Mouse (Mus musculus): ENCODE data around the gene Kif1b. TPM values are rescaled to one million over a fixed set of nuclear protein-coding genes. Genes with fewer than 3 reads are reported as not detected.
A peak's percentile ranks its signal among the peaks of the same experiment; 100 is the strongest.

The Kif1b gene
- polyA plus RNA-seq, 1 experiment, result 10.1 TPM

- no peak overlapping the region for H3K4me3 ChIP-seq (ENCODE audit: insufficient read depth, poor library complexity, severe bottlenecking)
- H3K79me2 ChIP-seq (ENCODE audit: control insufficient read depth, insufficient read depth), result no peaks in the 10 kb centered on the region
- H3K36me3 ChIP-seq (ENCODE audit: control insufficient read depth, insufficient read depth), result peaks cover 53% of the 10 kb centered on the region
- no peak overlapping the region for H3ac ChIP-seq (ENCODE audit: control insufficient read depth, insufficient read length, low read depth)
- TF ChIP-seq MYOG (IDR thresholded peaks at IDR 0.05; ENCODE audit: control insufficient read depth, extremely low read depth, insufficient read length) (no peak), MYOD1 (IDR thresholded peaks at IDR 0.05; ENCODE audit: control insufficient read depth, insufficient read length, low read depth) (no peak), CEBPB (IDR thresholded peaks at IDR 0.05; ENCODE audit: low read depth) (no peak), USF1 (IDR thresholded peaks at IDR 0.05; ENCODE audit: low read depth) (no peak), CTCF (IDR thresholded peaks at IDR 0.05; ENCODE audit: control insufficient read depth, insufficient read depth, insufficient read length) (no peak), FOSL1 (IDR thresholded peaks at IDR 0.05; ENCODE audit: insufficient read depth, low read length, poor library complexity, severe bottlenecking) (no peak), MAX (IDR thresholded peaks at IDR 0.05) (no peak)
- H3K79me3 ChIP-seq (ENCODE audit: low read depth), result no peaks in the 10 kb centered on the region
- no peaks in the 10 kb centered on the region for H3K27me3 ChIP-seq (ENCODE audit: control insufficient read depth, insufficient read depth, insufficient read length)
These were observed 157.9 kb downstream of the Kif1b start for GRCm38 (mm10) chr4:149149611-149150010.

- Histone ChIP-seq H3K4me3 (ENCODE audit: insufficient read depth, poor library complexity, severe bottlenecking) (no peak overlapping the region), H3K36me3 (ENCODE audit: control insufficient read depth, insufficient read depth) (peaks cover 49% of the 10 kb centered on the region), H3K27me3 (ENCODE audit: control insufficient read depth, insufficient read depth, insufficient read length) (no peaks in the 10 kb centered on the region), H3K79me2 (ENCODE audit: control insufficient read depth, insufficient read depth) (no peaks in the 10 kb centered on the region), H3ac (ENCODE audit: control insufficient read depth, insufficient read length, low read depth) (no peak overlapping the region), H3K79me3 (ENCODE audit: low read depth) (no peaks in the 10 kb centered on the region)
- no peak for TF ChIP-seq MYOD1 (IDR thresholded peaks at IDR 0.05; ENCODE audit: control insufficient read depth, insufficient read length, low read depth)
- TF ChIP-seq MAX (IDR thresholded peaks at IDR 0.05), result no peak
- TF ChIP-seq CEBPB (IDR thresholded peaks at IDR 0.05; ENCODE audit: low read depth), result no peak
- no peak for TF ChIP-seq FOSL1 (IDR thresholded peaks at IDR 0.05; ENCODE audit: insufficient read depth, low read length, poor library complexity, severe bottlenecking)
- TF ChIP-seq CTCF (IDR thresholded peaks at IDR 0.05; ENCODE audit: control insufficient read depth, insufficient read depth, insufficient read length), result no peak
- TF ChIP-seq USF1 (IDR thresholded peaks at IDR 0.05; ENCODE audit: low read depth), result no peak
- TF ChIP-seq MYOG (IDR thresholded peaks at IDR 0.05; ENCODE audit: control insufficient read depth, extremely low read depth, insufficient read length), result no peak
These were observed 158.3 kb downstream of the Kif1b start for GRCm38 (mm10) chr4:149149196-149149595.

DNA sequence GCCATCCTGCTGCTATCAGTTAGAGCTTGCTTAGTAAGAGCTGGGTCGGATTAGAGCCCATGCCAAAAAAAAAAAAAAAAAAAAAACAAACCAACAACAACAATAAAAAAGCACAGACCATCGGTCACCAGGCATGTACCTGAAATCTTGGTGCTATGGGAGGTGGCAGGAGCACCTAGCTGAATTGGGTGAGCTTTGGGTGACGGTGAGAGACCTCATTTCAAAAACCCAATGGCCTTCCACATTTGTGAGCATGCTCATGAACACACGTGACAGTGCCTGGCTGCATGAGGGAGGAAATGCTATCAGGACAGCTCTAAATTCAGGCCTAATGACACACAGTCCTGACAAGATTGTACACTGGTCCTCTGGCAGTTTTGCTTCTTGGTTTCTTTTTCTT lies 159.4 kb downstream of the Kif1b start:
- Histone ChIP-seq H3K4me3 (ENCODE audit: insufficient read depth, poor library complexity, severe bottlenecking) (no peak overlapping the region), H3K79me2 (ENCODE audit: control insufficient read depth, insufficient read depth) (no peaks in the 10 kb centered on the region), H3K27me3 (ENCODE audit: control insufficient read depth, insufficient read depth, insufficient read length) (no peaks in the 10 kb centered on the region), H3ac (ENCODE audit: control insufficient read depth, insufficient read length, low read depth) (no peak overlapping the region), H3K79me3 (ENCODE audit: low read depth) (no peaks in the 10 kb centered on the region), H3K36me3 (ENCODE audit: control insufficient read depth, insufficient read depth) (peaks cover 37% of the 10 kb centered on the region)
- TF ChIP-seq CTCF (IDR thresholded peaks at IDR 0.05; ENCODE audit: control insufficient read depth, insufficient read depth, insufficient read length) (no peak), MYOG (IDR thresholded peaks at IDR 0.05; ENCODE audit: control insufficient read depth, extremely low read depth, insufficient read length) (no peak), MAX (IDR thresholded peaks at IDR 0.05) (no peak)

DNA sequence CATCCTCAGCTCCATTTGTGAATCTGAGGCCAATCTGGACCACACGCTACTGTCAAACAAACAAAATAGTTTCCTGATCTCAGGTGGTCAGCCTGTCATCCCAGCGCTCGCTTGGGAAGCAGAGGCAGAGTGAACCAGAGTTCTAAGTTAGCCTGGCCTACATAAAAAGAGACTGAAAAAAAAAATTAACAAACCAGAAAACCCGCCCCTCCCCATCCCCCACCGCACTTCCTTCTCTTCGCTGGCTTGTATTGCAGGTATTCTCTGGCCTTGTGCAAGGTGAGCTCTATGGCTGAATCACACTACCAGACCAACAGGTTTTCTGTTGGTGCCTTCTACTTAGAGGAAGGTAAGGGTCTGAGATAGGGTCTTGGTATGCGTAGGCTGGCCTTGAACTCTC lies 160.0 kb downstream of the Kif1b start:
- no peaks in the 10 kb centered on the region for H3K27me3 ChIP-seq (ENCODE audit: control insufficient read depth, insufficient read depth, insufficient read length)
- no peaks in the 10 kb centered on the region for H3K79me3 ChIP-seq (ENCODE audit: low read depth)
- H3ac ChIP-seq (ENCODE audit: control insufficient read depth, insufficient read length, low read depth), result no peak overlapping the region
- peaks cover 32% of the 10 kb centered on the region for H3K36me3 ChIP-seq (ENCODE audit: control insufficient read depth, insufficient read depth)
- no peak overlapping the region for H3K4me3 ChIP-seq (ENCODE audit: insufficient read depth, poor library complexity, severe bottlenecking)
- TF ChIP-seq MAX (IDR thresholded peaks at IDR 0.05), result no peak
- TF ChIP-seq CTCF (IDR thresholded peaks at IDR 0.05; ENCODE audit: control insufficient read depth, insufficient read depth, insufficient read length), result no peak
- TF ChIP-seq MYOD1 (IDR thresholded peaks at IDR 0.05; ENCODE audit: control insufficient read depth, insufficient read length, low read depth), result no peak
- no peak for TF ChIP-seq CEBPB (IDR thresholded peaks at IDR 0.05; ENCODE audit: low read depth)
- TF ChIP-seq FOSL1 (IDR thresholded peaks at IDR 0.05; ENCODE audit: insufficient read depth, low read length, poor library complexity, severe bottlenecking), result no peak
- no peaks in the 10 kb centered on the region for H3K79me2 ChIP-seq (ENCODE audit: control insufficient read depth, insufficient read depth)

DNA sequence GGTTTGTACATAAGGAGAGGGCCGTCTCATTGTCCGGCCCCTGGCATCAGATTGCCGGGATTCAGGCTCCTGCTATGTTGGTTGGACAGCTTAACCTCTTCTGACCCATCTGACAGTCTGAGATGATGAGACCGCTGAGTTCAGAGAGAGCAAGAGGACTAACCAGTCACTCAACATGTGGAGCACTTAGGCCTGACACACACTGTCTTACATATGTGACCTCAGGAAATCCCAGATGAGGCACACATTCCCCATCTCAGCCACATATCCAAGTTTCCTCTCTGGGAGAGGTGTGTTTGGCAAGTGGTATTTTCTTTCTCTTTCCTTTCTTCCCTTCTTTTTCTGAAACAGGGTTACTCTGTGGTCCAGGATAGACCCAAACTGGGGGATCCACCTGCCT lies 162.3 kb downstream of the Kif1b start:
- Histone ChIP-seq H3ac (ENCODE audit: control insufficient read depth, insufficient read length, low read depth) (no peak overlapping the region), H3K79me2 (ENCODE audit: control insufficient read depth, insufficient read depth) (no peaks in the 10 kb centered on the region), H3K4me3 (ENCODE audit: insufficient read depth, poor library complexity, severe bottlenecking) (no peak overlapping the region), H3K79me3 (ENCODE audit: low read depth) (no peaks in the 10 kb centered on the region), H3K27me3 (ENCODE audit: control insufficient read depth, insufficient read depth, insufficient read length) (no peaks in the 10 kb centered on the region), H3K36me3 (ENCODE audit: control insufficient read depth, insufficient read depth) (peaks cover 11% of the 10 kb centered on the region)
- TF ChIP-seq USF1 (IDR thresholded peaks at IDR 0.05; ENCODE audit: low read depth) (no peak), MYOD1 (IDR thresholded peaks at IDR 0.05; ENCODE audit: control insufficient read depth, insufficient read length, low read depth) (no peak), MAX (IDR thresholded peaks at IDR 0.05) (no peak), CEBPB (IDR thresholded peaks at IDR 0.05; ENCODE audit: low read depth) (no peak), MYOG (IDR thresholded peaks at IDR 0.05; ENCODE audit: control insufficient read depth, extremely low read depth, insufficient read length) (no peak), CTCF (IDR thresholded peaks at IDR 0.05; ENCODE audit: control insufficient read depth, insufficient read depth, insufficient read length) (no peak), FOSL1 (IDR thresholded peaks at IDR 0.05; ENCODE audit: insufficient read depth, low read length, poor library complexity, severe bottlenecking) (no peak)

DNA sequence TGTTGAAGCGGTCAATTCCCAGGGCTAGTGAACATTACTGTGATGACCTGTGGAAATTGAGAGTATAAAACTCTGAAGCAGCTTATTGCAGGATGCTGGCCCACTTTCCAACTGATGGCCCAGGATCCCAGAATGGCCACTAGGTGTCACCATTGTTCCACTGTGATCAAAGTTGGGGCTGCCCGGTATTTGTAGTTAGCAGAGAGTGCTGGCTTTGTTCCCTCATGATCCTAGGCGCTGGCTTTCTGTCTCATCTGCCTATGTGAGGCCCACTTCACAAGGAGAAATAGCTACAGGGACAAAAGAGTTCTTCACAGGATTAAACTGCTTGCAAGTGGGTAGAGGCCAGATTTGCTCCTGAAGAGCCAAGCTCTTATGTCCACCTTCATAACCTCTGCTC lies 163.0 kb downstream of the Kif1b start:
- Histone ChIP-seq H3K36me3 (ENCODE audit: control insufficient read depth, insufficient read depth) (peaks cover 5% of the 10 kb centered on the region), H3K79me3 (ENCODE audit: low read depth) (no peaks in the 10 kb centered on the region), H3K79me2 (ENCODE audit: control insufficient read depth, insufficient read depth) (no peaks in the 10 kb centered on the region), H3K27me3 (ENCODE audit: control insufficient read depth, insufficient read depth, insufficient read length) (no peaks in the 10 kb centered on the region), H3K4me3 (ENCODE audit: insufficient read depth, poor library complexity, severe bottlenecking) (no peak overlapping the region), H3ac (ENCODE audit: control insufficient read depth, insufficient read length, low read depth) (no peak overlapping the region)
- no peak for TF ChIP-seq MYOD1 (IDR thresholded peaks at IDR 0.05; ENCODE audit: control insufficient read depth, insufficient read length, low read depth)
- peak; percentile 48 for TF ChIP-seq CTCF (IDR thresholded peaks at IDR 0.05; ENCODE audit: control insufficient read depth, insufficient read depth, insufficient read length)
- TF ChIP-seq CEBPB (IDR thresholded peaks at IDR 0.05; ENCODE audit: low read depth), result no peak
- TF ChIP-seq MYOG (IDR thresholded peaks at IDR 0.05; ENCODE audit: control insufficient read depth, extremely low read depth, insufficient read length), result no peak

Data from C2C12 (cell line).